Mouse (Mus musculus): ENCODE measurements at regions not wholly inside any gene's neighbourhood (a gene's known extent, or its start where the extent isn't known, plus 50 kb on each side); places are given as distances from the start of the nearest gene placed in this dataset.

GRCm38 (mm10) chr15:96115196-96115595 is 172.1 kb upstream of the Arid2 start:
- ATAC-seq (replicated peaks; ENCODE audit: poor library complexity), result no peak

DNA sequence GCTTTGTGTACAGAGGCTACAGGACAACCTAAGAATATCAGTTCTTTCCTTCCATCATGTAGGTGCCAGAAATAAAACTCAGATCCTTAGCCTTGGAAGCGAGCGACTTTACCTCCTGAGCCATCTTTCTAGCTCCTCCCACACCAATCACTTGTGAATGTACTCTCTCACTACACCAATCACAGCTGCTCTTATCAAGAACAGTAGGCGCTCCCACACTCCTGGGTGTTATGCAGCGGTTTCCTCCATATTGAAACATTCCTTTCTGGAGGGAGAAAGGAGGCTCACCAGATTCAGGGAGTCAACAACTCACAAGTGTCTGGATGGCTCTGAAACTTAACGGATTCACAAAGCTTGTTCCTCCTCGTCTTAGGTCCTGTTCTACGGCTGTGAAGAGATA is 168.1 kb upstream of the Arid2 start:
- no peak for ATAC-seq (replicated peaks; ENCODE audit: poor library complexity)

- ATAC-seq (replicated peaks; ENCODE audit: poor library complexity), result no peak
These were observed 162.9 kb upstream of the Arid2 start for GRCm38 (mm10) chr15:96124397-96124796.

DNA sequence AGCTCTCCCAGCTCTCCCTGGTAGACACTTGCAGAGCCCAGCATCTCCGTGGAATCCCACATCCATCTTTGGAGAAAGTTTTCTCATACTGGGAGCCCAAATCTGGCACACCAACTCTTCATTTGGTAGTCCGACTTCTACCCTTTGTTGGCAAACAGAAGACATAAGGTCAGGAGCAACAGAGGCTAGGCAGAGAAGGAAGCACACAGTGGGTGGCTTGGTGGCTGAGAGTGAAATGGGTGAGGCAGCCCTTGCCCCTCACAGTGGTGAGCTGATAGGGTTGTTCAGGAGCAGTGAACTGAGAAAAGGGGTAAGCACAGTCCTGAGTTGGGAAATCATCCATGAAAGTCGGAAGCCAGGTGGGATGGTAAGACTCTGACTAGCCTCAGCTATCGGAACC is 157.6 kb upstream of the Arid2 start:
- ATAC-seq (replicated peaks; ENCODE audit: poor library complexity), result no peak

DNA sequence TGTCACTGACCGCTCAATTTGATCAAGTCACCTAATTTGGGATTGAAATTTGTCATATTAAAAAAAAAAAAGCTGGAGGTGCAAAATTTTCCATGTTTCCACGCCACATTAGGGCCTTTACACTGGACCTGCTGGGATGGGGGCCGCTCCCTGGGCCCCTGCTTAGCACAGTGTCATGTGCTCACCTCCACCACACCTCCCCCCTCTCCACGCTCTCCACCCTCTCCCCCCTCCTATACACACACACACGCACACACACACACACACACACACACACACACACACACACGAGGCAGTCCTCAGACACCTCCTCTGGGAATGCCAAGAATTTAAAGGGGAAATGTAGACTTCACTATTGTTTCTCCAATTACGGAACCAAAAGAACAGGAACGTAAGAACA is 156.8 kb upstream of the Arid2 start:
- ATAC-seq (replicated peaks; ENCODE audit: poor library complexity), result no peak

GRCm38 (mm10) chr15:96131582-96132091 is 155.7 kb upstream of the Arid2 start:
- no peak for ATAC-seq (replicated peaks; ENCODE audit: poor library complexity)

GRCm38 (mm10) chr15:96132636-96133035 is 154.7 kb upstream of the Arid2 start:
- no peak for ATAC-seq (replicated peaks; ENCODE audit: poor library complexity)

- ATAC-seq (replicated peaks; ENCODE audit: poor library complexity), result no peak
These were observed 152.0 kb upstream of the Arid2 start for GRCm38 (mm10) chr15:96135250-96135731.

- ATAC-seq (replicated peaks; ENCODE audit: poor library complexity), result no peak
These were observed 151.5 kb upstream of the Arid2 start for GRCm38 (mm10) chr15:96135816-96136215.

DNA sequence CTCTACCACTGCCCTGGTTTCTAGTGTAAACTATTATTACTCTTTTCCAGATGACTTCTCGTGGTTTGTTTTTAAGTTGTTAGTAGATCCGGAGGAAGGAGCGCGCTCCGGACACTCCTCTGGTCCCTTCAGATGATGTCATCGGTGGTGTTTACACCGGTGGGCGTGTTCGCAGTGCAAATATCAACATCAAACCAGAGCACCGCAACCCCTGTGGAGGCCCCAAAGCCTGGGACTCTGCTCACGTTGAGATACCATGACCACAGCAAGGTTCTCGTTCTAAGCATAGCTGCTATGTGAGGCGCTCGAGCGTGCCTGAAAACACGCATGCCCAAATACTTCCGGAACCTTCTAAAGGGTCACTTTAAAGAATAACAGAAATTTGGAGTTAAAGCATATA is 149.8 kb upstream of the Arid2 start:
- no peak for ATAC-seq (replicated peaks; ENCODE audit: poor library complexity)

- ATAC-seq (replicated peaks; ENCODE audit: poor library complexity), result no peak
These were observed 149.4 kb upstream of the Arid2 start for GRCm38 (mm10) chr15:96137945-96138344.

DNA sequence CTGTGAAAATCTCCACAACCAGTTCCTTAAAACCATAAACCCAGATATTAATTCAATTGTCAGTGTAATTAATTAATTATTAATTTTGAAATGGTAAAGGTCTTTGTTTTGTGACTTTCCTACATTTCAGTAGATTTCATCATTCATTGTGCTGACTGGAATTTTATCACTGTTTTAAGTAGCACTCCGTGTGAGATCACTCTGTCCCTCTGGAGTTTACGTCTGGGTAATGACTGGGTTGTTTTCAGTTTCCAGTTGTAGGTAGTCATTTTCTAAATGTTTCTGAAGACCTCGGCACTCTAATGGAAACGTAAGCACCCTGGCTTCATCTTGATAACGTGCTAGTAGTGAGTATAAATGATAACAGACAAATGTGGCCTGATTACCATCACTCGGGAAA is 133.8 kb upstream of the Arid2 start:
- ATAC-seq (replicated peaks; ENCODE audit: poor library complexity), result no peak

DNA sequence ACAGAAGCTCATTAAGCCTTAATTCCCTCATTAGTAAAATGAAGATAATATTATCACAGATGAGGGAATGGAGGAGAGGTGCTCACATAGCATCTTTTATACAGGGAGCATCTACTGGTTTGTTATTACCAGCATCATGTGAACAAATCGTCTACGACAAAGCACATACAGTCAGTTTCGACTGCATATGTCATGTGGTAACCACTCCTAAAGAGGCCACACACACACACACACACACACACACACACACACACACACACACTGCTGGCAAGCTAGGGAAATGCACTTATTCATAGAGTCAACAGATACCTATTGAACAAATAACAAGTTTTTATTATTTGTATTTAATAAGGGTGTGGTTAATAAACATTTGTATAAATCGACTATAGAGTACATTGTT is 129.0 kb upstream of the Arid2 start:
- ATAC-seq (replicated peaks; ENCODE audit: poor library complexity), result no peak

GRCm38 (mm10) chr15:96164771-96165431 is 122.4 kb upstream of the Arid2 start:
- ATAC-seq (replicated peaks; ENCODE audit: poor library complexity), result no peak

DNA sequence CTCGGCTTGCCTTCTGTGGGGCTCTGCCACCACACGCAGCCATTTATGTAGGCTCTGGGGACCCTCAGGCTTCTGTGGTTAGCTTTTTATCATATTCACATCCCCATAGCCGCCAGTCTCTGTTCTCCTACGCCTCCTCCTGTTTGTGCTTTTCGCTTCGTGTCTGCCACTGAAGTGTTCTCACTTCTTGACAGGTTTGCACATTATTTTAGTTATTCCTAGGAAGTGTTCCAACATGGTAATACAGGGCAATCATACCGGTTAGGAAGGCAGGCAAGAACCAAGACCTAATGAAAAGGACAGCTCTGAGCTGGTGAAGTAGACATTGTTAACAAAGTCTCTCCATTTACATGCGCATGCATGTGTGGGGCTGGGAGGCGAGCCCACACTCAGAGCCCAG is 120.1 kb upstream of the Arid2 start:
- ATAC-seq (replicated peaks; ENCODE audit: poor library complexity), result no peak

GRCm38 (mm10) chr15:96169726-96170467 is 117.4 kb upstream of the Arid2 start:
- no peak for ATAC-seq (replicated peaks; ENCODE audit: poor library complexity)

GRCm38 (mm10) chr15:96170986-96171769 is 116.1 kb upstream of the Arid2 start:
- ATAC-seq (replicated peaks; ENCODE audit: poor library complexity), result no peak

DNA sequence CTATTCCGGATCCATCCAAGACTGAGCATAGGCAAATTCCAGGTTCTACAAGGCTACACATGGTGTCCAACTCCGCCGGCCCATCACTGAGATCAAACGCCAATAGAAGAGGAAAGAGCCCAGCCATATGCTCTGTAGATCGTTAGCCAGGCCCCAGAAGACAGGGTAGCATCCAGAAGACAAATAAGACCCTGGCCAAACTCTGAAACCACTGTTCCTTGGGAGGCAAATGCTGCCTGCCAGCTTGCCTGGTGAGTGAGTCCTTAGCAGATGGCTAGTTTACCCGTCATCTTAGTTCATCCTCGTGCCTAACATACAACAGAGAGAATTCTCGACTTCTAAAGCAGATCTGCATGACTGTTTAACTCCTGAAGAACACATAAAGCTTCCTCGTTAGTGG is 109.4 kb upstream of the Arid2 start:
- ATAC-seq (replicated peaks; ENCODE audit: poor library complexity), result no peak

DNA sequence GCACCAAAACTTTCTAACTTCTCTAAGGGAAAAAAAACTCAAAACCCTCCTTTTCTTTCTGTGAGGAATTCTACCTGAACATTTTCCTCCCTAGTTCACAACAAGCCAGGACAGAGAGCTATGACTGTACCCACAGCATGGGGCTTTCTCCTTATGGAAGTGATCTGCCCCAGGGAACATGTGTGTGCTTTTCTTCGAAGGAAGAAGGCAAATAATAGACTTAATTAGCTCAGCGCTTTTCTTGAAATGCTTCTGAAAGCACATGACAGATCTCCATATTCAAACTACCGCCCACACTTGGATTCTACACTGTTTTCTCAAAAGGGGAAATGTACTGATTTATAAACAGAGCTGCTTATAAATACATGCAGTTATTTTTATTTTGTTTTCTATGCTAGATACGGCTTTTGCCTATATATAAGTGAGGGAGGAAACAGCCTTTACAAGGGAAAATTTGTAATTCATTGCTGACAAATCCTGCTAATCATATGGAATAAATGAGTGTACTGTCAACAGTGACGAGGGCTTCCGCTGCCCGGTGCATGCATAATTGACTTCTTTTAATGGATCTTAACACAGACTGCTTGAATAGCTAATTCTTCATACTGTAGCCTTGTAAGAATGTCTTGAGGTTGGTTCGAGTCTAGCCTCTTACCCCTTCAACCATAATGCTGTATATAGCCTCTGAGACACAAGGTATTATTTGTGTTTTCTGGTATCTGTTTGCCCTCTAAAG is 108.8 kb upstream of the Arid2 start:
- no peak for ATAC-seq (replicated peaks; ENCODE audit: poor library complexity)

DNA sequence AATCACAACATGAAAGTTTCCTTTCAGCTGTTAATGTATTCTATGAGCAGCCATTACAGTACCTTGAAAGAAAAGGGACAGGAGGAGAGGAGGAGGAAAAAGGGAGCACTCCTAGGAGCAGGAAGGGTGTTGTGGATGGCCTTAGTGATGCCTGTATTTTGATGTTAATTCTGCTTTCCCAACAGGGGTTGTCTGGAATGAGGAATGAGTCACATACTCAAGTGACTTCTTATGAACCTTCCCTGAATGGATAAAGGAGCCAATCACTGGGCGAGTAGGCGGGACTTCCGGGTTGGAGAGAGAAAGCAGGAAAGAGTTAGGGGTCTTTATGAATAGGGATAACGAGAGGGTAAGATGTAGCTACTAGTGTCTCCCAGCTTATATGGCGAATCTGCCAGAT is 107.8 kb upstream of the Arid2 start:
- no peak for ATAC-seq (replicated peaks; ENCODE audit: poor library complexity)

GRCm38 (mm10) chr15:96180036-96180435 is 107.3 kb upstream of the Arid2 start:
- ATAC-seq (replicated peaks; ENCODE audit: poor library complexity), result no peak

Measured in megakaryocyte progenitor cell, adult 5-6 weeks (primary cell).